Mouse (Mus musculus) liver, embryonic 15.5 days (tissue): ENCODE measurements around the gene Tle1. TPM values are rescaled to one million over a fixed set of nuclear protein-coding genes. Genes with fewer than 3 reads are reported as not detected.
A peak's percentile ranks its signal among the peaks of the same experiment; 100 is the strongest.

Source experiments
- ATAC-seq: fragments of 200-750 bp; cut with Nextera tagmentation; 2 replicates; pipeline ENCODE4 v1.8.0; 2017; ENCODE audit warnings: moderate number of reproducible peaks, mild to moderate bottlenecking, moderate library complexity; ENCODE audit not compliant: insufficient read depth
- H3K27ac ChIP-seq: fragments of 300-500 bp; sonication (generic); replicated peaks from 2 replicates; pipeline ENCODE4 v1.5.1; 2015; ENCODE audit warnings: mild to moderate bottlenecking, inconsistent platforms
- H3K27me3 ChIP-seq: fragments of 300-500 bp; sonication (generic); 2 replicates; pipeline ENCODE4 v1.6.1; 2015; ENCODE audit warnings: mild to moderate bottlenecking, inconsistent platforms
- H3K36me3 ChIP-seq: fragments of 300-500 bp; sonication (generic); replicated peaks from 2 replicates; pipeline ENCODE4 v1.6.1; 2015; ENCODE audit warnings: moderate library complexity, mild to moderate bottlenecking, inconsistent platforms
- H3K4me1 ChIP-seq: fragments of 300-500 bp; sonication (generic); replicated peaks from 2 replicates; pipeline ENCODE4 v1.6.1; 2015; ENCODE audit warnings: inconsistent platforms
- H3K4me2 ChIP-seq: fragments of 300-500 bp; sonication (generic); 2 replicates; pipeline ENCODE4 v1.6.1; 2015; ENCODE audit warnings: moderate library complexity, mild to moderate bottlenecking, inconsistent platforms
- H3K4me3 ChIP-seq: fragments of 300-500 bp; sonication (generic); replicated peaks from 2 replicates; pipeline ENCODE4 v1.5.1; 2015; ENCODE audit warnings: mild to moderate bottlenecking, inconsistent platforms
- H3K9ac ChIP-seq: fragments of 300-500 bp; sonication (generic); 2 replicates; pipeline ENCODE4 v1.6.1; 2015; ENCODE audit warnings: moderate library complexity, mild to moderate bottlenecking, inconsistent platforms
- H3K9me3 ChIP-seq: fragments of 300-500 bp; sonication (generic); replicated peaks from 2 replicates; pipeline ENCODE4 v1.6.1; 2016; ENCODE audit warnings: inconsistent platforms
- WGBS: fragments of 180-500 bp; shearing (Covaris S2); methylation state at CpG from one replicate; pipeline ENCODE4 v1.1.7; 2015; ENCODE audit warnings: mixed read lengths; ENCODE audit not compliant: insufficient replicate concordance; 5-methylcytosine and 5-hydroxymethylcytosine counted together
- polyA plus RNA-seq: library from polyadenylated mRNA; unstranded; fragments of >200 nt; fragmentation: Nextera tagmentation; extraction: Ambion mirVana; gene quantifications from 2 replicates; pipeline ENCODE4 v1.2.1, GENCODE M21; 2015

Tle1 gene
- polyA plus RNA-seq, 1 experiment from 2014 or later, result 7.5 TPM

GRCm38 (mm10) chr4:72162445-72163218 lies 38.1 kb downstream of the Tle1 start:
- Histone ChIP-seq H3K4me2 (no peak overlapping the region), H3K27ac (no peak overlapping the region), H3K4me1 (no peaks in the 10 kb centered on the region; the same call in 1 of the 2 replicates), H3K27me3 (no peaks in the 10 kb centered on the region), H3K9me3 (no peaks in the 10 kb centered on the region), H3K9ac (no peak overlapping the region), H3K36me3 (peaks cover 10% of the 10 kb centered on the region; the same call in 1 of the 2 replicates), H3K4me3 (no peak overlapping the region)
- WGBS, result 71% methylated on average over 4 of the region's 4 CpGs
- 0 out of 2 replicates have a peak, but pooled peaks have one; percentile 31 for ATAC-seq

DNA sequence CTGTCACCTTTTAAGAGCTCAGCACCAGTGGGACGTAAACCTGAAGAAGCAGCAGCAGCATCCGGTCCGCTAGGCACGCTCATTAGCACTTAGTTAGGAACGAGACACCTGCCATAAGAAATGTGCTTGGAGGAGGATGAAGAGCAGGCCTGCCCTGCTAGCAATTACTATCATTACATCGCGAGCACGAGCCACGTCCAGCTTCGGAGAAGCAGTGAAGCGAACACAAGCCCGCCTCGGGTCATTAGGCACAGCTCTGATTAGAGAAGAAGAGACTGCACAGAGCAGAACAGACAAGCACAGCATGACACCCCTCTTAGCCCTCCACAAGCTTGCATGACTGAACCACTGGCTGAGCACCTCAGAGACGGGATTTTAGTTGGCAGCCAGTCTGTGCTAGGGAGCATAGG lies 40.6 kb downstream of the Tle1 start:
- WGBS, result 83% methylated on average over 14 of the region's 14 CpGs
- H3K36me3 ChIP-seq, result peaks cover 12% of the 10 kb centered on the region; the same call in 1 of the 2 replicates

DNA sequence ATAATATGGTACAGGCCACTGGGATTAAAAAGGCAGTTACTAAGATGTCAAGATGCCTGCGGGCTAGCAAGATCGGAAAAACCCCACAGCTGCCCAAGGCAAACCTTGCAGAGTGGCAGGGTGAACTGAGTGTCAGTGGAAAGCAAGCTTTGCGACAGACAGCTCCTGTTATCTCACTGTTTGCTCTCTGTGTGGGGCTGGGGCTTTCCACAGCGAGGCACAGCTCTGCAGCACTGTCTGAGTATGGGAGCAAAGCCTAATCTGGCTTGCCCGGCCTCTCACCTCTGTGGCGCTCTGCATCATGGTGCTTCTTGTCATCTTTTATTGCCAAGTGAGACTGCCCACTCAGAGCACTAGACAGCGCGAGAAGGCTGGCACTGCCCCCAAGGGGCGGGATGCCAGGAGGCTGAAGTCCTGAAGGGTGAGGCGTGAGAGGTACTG lies 42.8 kb downstream of the Tle1 start:
- H3K4me1 ChIP-seq, result no peaks in the 10 kb centered on the region; the same call in 1 of the 2 replicates
- no peak overlapping the region for H3K4me3 ChIP-seq
- H3K9ac ChIP-seq, result no peak overlapping the region
- peaks cover 12% of the 10 kb centered on the region; the same call in 1 of the 2 replicates for H3K36me3 ChIP-seq
- H3K27ac ChIP-seq, result no peak overlapping the region
- ATAC-seq, result no peak
- no peak overlapping the region for H3K4me2 ChIP-seq
- no peaks in the 10 kb centered on the region for H3K27me3 ChIP-seq
- WGBS, result 68% methylated on average over 10 of the region's 10 CpGs
- H3K9me3 ChIP-seq, result no peaks in the 10 kb centered on the region

More for the DNA sequence above, 40.6 kb downstream of the Tle1 start:
- H3K9me3 ChIP-seq, result no peaks in the 10 kb centered on the region
- H3K27ac ChIP-seq, result no peak overlapping the region
- H3K4me3 ChIP-seq, result no peak overlapping the region
- no peak overlapping the region for H3K9ac ChIP-seq
- no peaks in the 10 kb centered on the region; the same call in 1 of the 2 replicates for H3K4me1 ChIP-seq
- no peak overlapping the region for H3K4me2 ChIP-seq
- H3K27me3 ChIP-seq, result no peaks in the 10 kb centered on the region
- no peak for ATAC-seq

GRCm38 (mm10) chr4:72150460-72151131 lies 50.1 kb downstream of the Tle1 start:
- ATAC-seq, result no peak

GRCm38 (mm10) chr4:72146003-72146402 lies 54.7 kb downstream of the Tle1 start:
- no peak for ATAC-seq
- no peaks in the 10 kb centered on the region for H3K4me1 ChIP-seq
- WGBS, result 77% methylated on average over 2 of the region's 2 CpGs
- H3K9ac ChIP-seq, result no peak overlapping the region
- 0 out of 2 replicates have a peak, but pooled peaks cover 1% of the 10 kb centered on the region for H3K36me3 ChIP-seq
- H3K27ac ChIP-seq, result no peak overlapping the region
- H3K9me3 ChIP-seq, result no peaks in the 10 kb centered on the region
- H3K4me3 ChIP-seq, result no peak overlapping the region
- no peaks in the 10 kb centered on the region for H3K27me3 ChIP-seq
- H3K4me2 ChIP-seq, result no peak overlapping the region

More at GRCm38 (mm10) chr4:72150460-72151131, 50.1 kb downstream of the Tle1 start:
- 60% methylated on average over 4 of the region's 4 CpGs for WGBS
- Histone ChIP-seq H3K9ac (no peak overlapping the region), H3K4me2 (no peak overlapping the region), H3K4me1 (no peaks in the 10 kb centered on the region), H3K27ac (no peak overlapping the region), H3K27me3 (no peaks in the 10 kb centered on the region), H3K4me3 (no peak overlapping the region), H3K36me3 (no peaks in the 10 kb centered on the region), H3K9me3 (no peaks in the 10 kb centered on the region)

- ATAC-seq, result no peak
- no peak overlapping the region for H3K4me2 ChIP-seq
- H3K9ac ChIP-seq, result no peak overlapping the region
- H3K27ac ChIP-seq, result no peak overlapping the region
- H3K9me3 ChIP-seq, result no peaks in the 10 kb centered on the region
- H3K36me3 ChIP-seq, result peaks cover 15% of the 10 kb centered on the region; the same call in 1 of the 2 replicates
- no peaks in the 10 kb centered on the region for H3K27me3 ChIP-seq
- WGBS, result 73% methylated on average over 2 of the region's 2 CpGs
- H3K4me1 ChIP-seq, result no peaks in the 10 kb centered on the region
- H3K4me3 ChIP-seq, result no peak overlapping the region
Measured at GRCm38 (mm10) chr4:72144541-72144940, 56.2 kb downstream of the Tle1 start.

DNA sequence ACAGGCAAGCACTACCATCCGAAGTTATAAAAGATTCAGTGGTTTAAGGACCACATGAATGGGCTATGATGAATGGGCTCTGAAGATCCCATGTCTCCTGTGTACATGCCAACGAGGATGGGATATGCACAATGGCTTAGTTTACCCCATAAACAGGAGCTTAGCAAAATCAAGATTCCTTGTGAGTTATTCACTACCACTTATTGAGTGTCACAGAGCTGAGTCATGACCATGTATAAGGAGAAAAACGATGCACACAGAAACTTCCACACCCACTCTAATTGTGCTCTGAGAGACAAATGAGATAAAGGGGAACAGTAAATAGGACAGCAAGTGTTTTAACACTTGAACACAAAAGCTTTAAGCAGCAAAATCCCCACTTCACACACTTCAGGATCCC lies 60.0 kb downstream of the Tle1 start:
- 52% methylated on average over 3 of the region's 3 CpGs for whole genome bisulfite sequencing
- no peak overlapping the region for H3K4me3 ChIP-seq
- no peaks in the 10 kb centered on the region for H3K4me1 ChIP-seq
- no peak overlapping the region for H3K4me2 ChIP-seq
- no peaks in the 10 kb centered on the region for H3K9me3 ChIP-seq
- no peak overlapping the region for H3K9ac ChIP-seq
- H3K36me3 ChIP-seq, result peaks cover 27% of the 10 kb centered on the region
- H3K27me3 ChIP-seq, result no peaks in the 10 kb centered on the region
- no peak overlapping the region for H3K27ac ChIP-seq
- ATAC-seq, result no peak

DNA sequence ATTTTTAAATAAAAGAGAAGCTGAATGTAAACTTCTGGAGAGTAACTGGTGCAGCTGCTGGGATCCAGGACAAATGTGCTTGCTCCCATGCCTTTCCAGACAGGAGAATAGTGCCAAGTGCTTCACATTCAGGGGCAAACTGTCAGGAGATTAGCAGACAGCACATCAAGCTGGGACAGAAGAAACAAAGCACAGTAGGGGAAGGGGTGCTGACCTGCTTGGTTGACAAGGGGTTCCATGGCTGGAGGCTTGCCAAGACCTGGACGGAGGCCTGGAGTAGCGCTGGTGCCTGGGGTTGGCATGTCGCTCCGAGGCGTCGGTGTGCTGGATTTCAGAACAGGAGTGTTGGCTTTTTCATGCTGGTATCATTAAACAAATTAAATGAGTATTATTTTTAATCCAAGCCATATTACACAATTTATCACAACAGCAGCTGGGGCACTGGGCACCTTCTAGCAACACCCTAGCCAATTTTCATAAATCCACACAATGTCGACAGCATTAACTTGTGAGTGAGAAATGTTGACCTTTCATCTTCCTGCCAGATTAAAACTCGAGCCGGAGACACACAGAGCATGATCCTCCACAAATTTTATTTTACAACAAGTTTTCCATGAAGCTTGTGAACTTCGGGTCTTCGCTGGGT lies 61.1 kb downstream of the Tle1 start:
- H3K9me3 ChIP-seq, result no peaks in the 10 kb centered on the region
- no peak overlapping the region for H3K4me3 ChIP-seq
- H3K27me3 ChIP-seq, result no peaks in the 10 kb centered on the region
- H3K4me1 ChIP-seq, result no peaks in the 10 kb centered on the region
- H3K4me2 ChIP-seq, result no peak overlapping the region
- ATAC-seq, result no peak
- H3K27ac ChIP-seq, result no peak overlapping the region
- H3K9ac ChIP-seq, result no peak overlapping the region
- H3K36me3 ChIP-seq, result peaks cover 30% of the 10 kb centered on the region
- 81% methylated on average over 11 of the region's 11 CpGs for WGBS

DNA sequence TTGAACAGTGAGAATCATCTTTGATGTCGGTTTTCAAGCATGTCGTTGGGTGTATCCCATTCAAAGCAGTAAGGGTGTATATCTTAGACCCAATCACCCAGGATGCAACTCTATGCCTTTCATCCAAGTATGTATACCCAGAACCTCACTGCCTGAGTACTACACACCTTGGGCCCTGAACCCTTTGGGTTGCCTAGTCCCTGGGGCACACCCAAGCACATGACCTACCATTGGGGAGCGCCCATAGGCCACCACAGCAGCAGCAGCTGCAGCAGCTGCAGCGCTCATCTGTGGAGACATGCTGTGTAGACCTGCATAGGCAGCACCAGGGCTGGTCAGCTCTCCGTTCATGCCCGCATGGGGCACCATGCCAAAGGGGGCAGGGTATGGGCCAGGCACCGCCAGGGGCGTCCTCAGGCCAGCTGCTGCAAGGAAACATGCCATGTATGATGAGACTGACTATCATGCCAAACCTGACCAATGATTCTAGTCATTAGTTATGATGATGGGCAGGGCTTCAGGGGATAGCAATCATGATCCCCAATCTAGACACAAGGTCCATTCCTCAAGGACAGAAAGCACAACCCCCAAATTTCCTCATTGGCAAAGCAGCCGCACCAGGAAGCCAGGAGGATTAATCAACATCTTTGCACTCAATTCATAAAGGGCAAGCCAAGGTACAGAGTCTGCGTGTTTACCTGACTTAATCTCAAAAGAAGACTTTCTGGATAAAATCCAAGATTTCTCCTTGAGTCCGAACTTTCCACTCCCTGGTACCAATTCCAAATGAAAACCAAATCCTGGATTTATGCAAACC lies 62.2 kb downstream of the Tle1 start:
- no peak overlapping the region for H3K4me3 ChIP-seq
- WGBS, result 81% methylated on average over 11 of the region's 11 CpGs
- no peaks in the 10 kb centered on the region for H3K4me1 ChIP-seq
- H3K9ac ChIP-seq, result no peak overlapping the region
- no peak for ATAC-seq
- H3K27me3 ChIP-seq, result no peaks in the 10 kb centered on the region
- peaks cover 34% of the 10 kb centered on the region for H3K36me3 ChIP-seq
- no peak overlapping the region for H3K27ac ChIP-seq
- no peak overlapping the region for H3K4me2 ChIP-seq
- H3K9me3 ChIP-seq, result no peaks in the 10 kb centered on the region

DNA sequence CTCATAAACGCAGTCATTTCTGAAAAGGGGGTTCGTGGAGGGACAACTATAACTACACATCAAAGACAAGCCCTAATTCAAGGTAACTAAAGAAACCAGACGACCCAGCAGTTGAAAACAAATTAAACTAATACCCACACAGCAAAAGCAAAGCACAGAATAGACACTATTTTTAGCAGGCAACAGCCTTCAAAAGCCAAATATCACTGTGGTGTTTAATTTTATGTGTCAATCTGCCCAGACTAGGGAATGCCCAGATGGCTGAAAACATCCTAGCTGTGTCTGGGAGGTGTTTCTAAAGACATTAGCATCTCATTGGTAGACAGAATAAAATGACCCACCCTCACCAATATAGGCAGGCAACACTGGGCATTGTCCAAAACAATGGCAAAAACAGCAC lies 68.1 kb downstream of the Tle1 start:
- ATAC-seq, result no peak
- WGBS, result 76% methylated on average over 3 of the region's 3 CpGs
- Histone ChIP-seq H3K4me1 (no peaks in the 10 kb centered on the region), H3K27me3 (no peaks in the 10 kb centered on the region), H3K36me3 (peaks cover 13% of the 10 kb centered on the region; the same call in 1 of the 2 replicates), H3K4me2 (no peak overlapping the region), H3K4me3 (no peak overlapping the region), H3K27ac (no peak overlapping the region), H3K9me3 (no peaks in the 10 kb centered on the region), H3K9ac (no peak overlapping the region)
